Mouse (Mus musculus): ENCODE results near the gene Angptl7.

GRCm38 (mm10) chr4:148455477-148456025 lies 44.7 kb downstream of the Angptl7 start:
- no peak for TF ChIP-seq CTCF (IDR thresholded peaks at IDR 0.05; ENCODE audit: extremely low read depth, insufficient read length, insufficient replicate concordance, low read depth, low read length)
- no peak for TF ChIP-seq POLR2A (IDR thresholded peaks at IDR 0.05; ENCODE audit: low read depth, low read length)

All from small intestine, adult 2 months (tissue).